In genomic region chr4:53253680-53254079, GRCm38 (mm10) we compare ENCODE assay signal across 12 mouse cellular contexts.
DNase-seq lines count a peak whose midpoint lies in the region; ATAC-seq and TF ChIP-seq lines count a peak whose summit lies in the region.
"Had no signal": no experiment of that assay in that cellular context is flagged by ENCODE, and none has a peak within 500 bp of the region (broad histone marks: within the 10 kb centered on the region; RNA-seq: fewer than 3 reads in every experiment).

No protein-coding gene starts in this region.

- no peak overlapping the region for H3K4me2 ChIP-seq in forebrain, embryonic 15.5 days (replicated peaks)
- no peak overlapping the region for H3K4me2 ChIP-seq in forebrain, embryonic 12.5 days
- H3K4me2 ChIP-seq in neural tube, embryonic 11.5 days (ENCODE audit: low read depth), result no peak overlapping the region
- no peak overlapping the region for H3K4me2 ChIP-seq in hindbrain, embryonic 12.5 days (replicated peaks)
- no peak overlapping the region for H3K4me2 ChIP-seq in neural tube, embryonic 13.5 days
- H3K4me2 ChIP-seq: limb, embryonic 15.5 days; midbrain, embryonic 12.5 days had no signal

- intact Hi-C loops in gastrocnemius, adult 2 months (cut with DNase I), result no loop called here

- DNase-seq in neural tube, embryonic 11.5 days (ENCODE audit: low spot score), result no peak
- DNase-seq in neural tube, embryonic 10.5 days (ENCODE audit: extremely low spot score, low spot score), result no peak
- DNase-seq in spleen, postnatal 4 days (ENCODE audit: low spot score in 2 of 2), result no peak
- no peak for DNase-seq in gastrocnemius, adult 2 months
- DNase-seq: kidney, adult 11 months; retina, postnatal 1 day had no signal

- no peak for TF ChIP-seq CTCF in gastrocnemius, adult 2 months (IDR thresholded peaks at IDR 0.05)

- no peaks in the 10 kb centered on the region for H3K36me3 ChIP-seq in forebrain, embryonic 15.5 days
- H3K36me3 ChIP-seq in forebrain, embryonic 12.5 days (replicated peaks), result no peaks in the 10 kb centered on the region
- no peaks in the 10 kb centered on the region for H3K36me3 ChIP-seq in neural tube, embryonic 11.5 days (ENCODE audit: control insufficient read depth, insufficient read depth, low read length)
- no peaks in the 10 kb centered on the region for H3K36me3 ChIP-seq in hindbrain, embryonic 12.5 days
- no peaks in the 10 kb centered on the region for H3K36me3 ChIP-seq in neural tube, embryonic 13.5 days
- H3K36me3 ChIP-seq: limb, embryonic 15.5 days; midbrain, embryonic 12.5 days had no signal

- H3K27me3 ChIP-seq in forebrain, embryonic 15.5 days, result no peaks in the 10 kb centered on the region
- no peaks in the 10 kb centered on the region for H3K27me3 ChIP-seq in forebrain, embryonic 12.5 days
- no peaks in the 10 kb centered on the region for H3K27me3 ChIP-seq in neural tube, embryonic 11.5 days (ENCODE audit: control insufficient read depth, insufficient read depth, low read length)
- H3K27me3 ChIP-seq in hindbrain, embryonic 12.5 days, result no peaks in the 10 kb centered on the region
- H3K27me3 ChIP-seq in neural tube, embryonic 13.5 days, result no peaks in the 10 kb centered on the region
- H3K27me3 ChIP-seq: limb, embryonic 15.5 days; midbrain, embryonic 12.5 days had no signal

- no peaks in the 10 kb centered on the region for H3K9me3 ChIP-seq in forebrain, embryonic 15.5 days
- no peaks in the 10 kb centered on the region for H3K9me3 ChIP-seq in forebrain, embryonic 12.5 days
- H3K9me3 ChIP-seq in neural tube, embryonic 11.5 days (ENCODE audit: control insufficient read depth, low read length), result no peaks in the 10 kb centered on the region
- H3K9me3 ChIP-seq in hindbrain, embryonic 12.5 days (replicated peaks), result no peaks in the 10 kb centered on the region
- H3K9me3 ChIP-seq in neural tube, embryonic 13.5 days, result no peaks in the 10 kb centered on the region
- H3K9me3 ChIP-seq: limb, embryonic 15.5 days; midbrain, embryonic 12.5 days had no signal

- no peak overlapping the region for H3K4me3 ChIP-seq in forebrain, embryonic 15.5 days
- H3K4me3 ChIP-seq in forebrain, embryonic 12.5 days (replicated peaks), result no peak overlapping the region
- H3K4me3 ChIP-seq in neural tube, embryonic 11.5 days (ENCODE audit: low read depth, low read length), result no peak overlapping the region
- H3K4me3 ChIP-seq in hindbrain, embryonic 12.5 days, result no peak overlapping the region
- H3K4me3 ChIP-seq in neural tube, embryonic 13.5 days, result no peak overlapping the region
- H3K4me3 ChIP-seq in gastrocnemius, adult 2 months, result no peak overlapping the region
- H3K4me3 ChIP-seq: limb, embryonic 15.5 days; midbrain, embryonic 12.5 days had no signal

- WGBS in forebrain, embryonic 15.5 days, result 22% methylated on average over 4 of the region's 4 CpGs
- 56% methylated on average over 4 of the region's 4 CpGs for WGBS in forebrain, embryonic 12.5 days
- 50% methylated on average over 4 of the region's 4 CpGs for WGBS in neural tube, embryonic 11.5 days
- 51% methylated on average over 4 of the region's 4 CpGs for WGBS in hindbrain, embryonic 12.5 days
- WGBS in neural tube, embryonic 13.5 days, result 30% methylated on average over 4 of the region's 4 CpGs

- peak overlapping the region; percentile 55 for H3K27ac ChIP-seq in forebrain, embryonic 15.5 days (replicated peaks)
- no peak overlapping the region for H3K27ac ChIP-seq in forebrain, embryonic 12.5 days
- H3K27ac ChIP-seq in neural tube, embryonic 11.5 days (ENCODE audit: low read depth, low read length), result no peak overlapping the region
- H3K27ac ChIP-seq in hindbrain, embryonic 12.5 days, result no peak overlapping the region
- H3K27ac ChIP-seq in neural tube, embryonic 13.5 days (replicated peaks), result peak overlapping the region; percentile 46
- no peak overlapping the region for H3K27ac ChIP-seq in gastrocnemius, adult 2 months
- H3K27ac ChIP-seq: limb, embryonic 15.5 days; midbrain, embryonic 12.5 days had no signal

- peaks cover 17% of the 10 kb centered on the region for H3K4me1 ChIP-seq in forebrain, embryonic 15.5 days
- peaks cover 6% of the 10 kb centered on the region for H3K4me1 ChIP-seq in forebrain, embryonic 12.5 days
- no peaks in the 10 kb centered on the region for H3K4me1 ChIP-seq in neural tube, embryonic 11.5 days (ENCODE audit: control insufficient read depth, insufficient read depth, low read length)
- H3K4me1 ChIP-seq in hindbrain, embryonic 12.5 days, result no peaks in the 10 kb centered on the region
- H3K4me1 ChIP-seq in neural tube, embryonic 13.5 days (replicated peaks), result peaks cover 10% of the 10 kb centered on the region
- H3K4me1 ChIP-seq: limb, embryonic 15.5 days had no signal

- ATAC-seq in forebrain, embryonic 15.5 days (replicated peaks), result peak; percentile 94
- ATAC-seq in forebrain, embryonic 12.5 days (ENCODE audit: low FRiP score), result no peak
- ATAC-seq in neural tube, embryonic 11.5 days (ENCODE audit: insufficient read depth, low FRiP score, low TSS enrichment), result 0 out of 2 replicates have a peak, but pooled peaks have one; percentile 48
- ATAC-seq in hindbrain, embryonic 12.5 days (ENCODE audit: low FRiP score), result peak; percentile 76
- ATAC-seq in neural tube, embryonic 13.5 days (ENCODE audit: low read depth), result peak; percentile 93

- H3K9ac ChIP-seq in forebrain, embryonic 15.5 days (replicated peaks), result no peak overlapping the region
- no peak overlapping the region for H3K9ac ChIP-seq in forebrain, embryonic 12.5 days
- no peak overlapping the region for H3K9ac ChIP-seq in neural tube, embryonic 11.5 days (ENCODE audit: low read length)
- no peak overlapping the region for H3K9ac ChIP-seq in hindbrain, embryonic 12.5 days
- H3K9ac ChIP-seq in neural tube, embryonic 13.5 days, result no peak overlapping the region
- H3K9ac ChIP-seq: limb, embryonic 15.5 days; midbrain, embryonic 12.5 days had no signal

Comparison
In these comparisons a context has a peak if more than half of its experiments do, and no peak if none do; other contexts are left out.
1. H3K27ac ChIP-seq: peak in forebrain, embryonic 15.5 days (single experiment) and neural tube, embryonic 13.5 days (single experiment); none in forebrain, embryonic 12.5 days (single experiment), neural tube, embryonic 11.5 days (single experiment), hindbrain, embryonic 12.5 days (single experiment) and gastrocnemius, adult 2 months (single experiment).